Mouse (Mus musculus) frontal cortex, adult 2 months (tissue): ENCODE measurements around the gene Myo1d. TPM values are rescaled to one million over a fixed set of nuclear protein-coding genes. Genes with fewer than 3 reads are reported as not detected.

ENCODE experiments used
- DNase-seq, 2 experiments: peaks; one replicate each; pipeline ENCODE4 v3.0.0; 2022; ENCODE audit warnings: low spot score in 1 of 2; ENCODE audit errors: extremely low spot score in 1 of 2
- polyA plus RNA-seq: library from polyadenylated mRNA; depleted of rRNA; stranded (reverse); fragments of >200 nt; gene quantifications from 2 replicates; pipeline ENCODE4 v1.2.3, GENCODE M21; 2012

Myo1d gene
- polyA plus RNA-seq, 1 experiment = 6.2 TPM

DNA sequence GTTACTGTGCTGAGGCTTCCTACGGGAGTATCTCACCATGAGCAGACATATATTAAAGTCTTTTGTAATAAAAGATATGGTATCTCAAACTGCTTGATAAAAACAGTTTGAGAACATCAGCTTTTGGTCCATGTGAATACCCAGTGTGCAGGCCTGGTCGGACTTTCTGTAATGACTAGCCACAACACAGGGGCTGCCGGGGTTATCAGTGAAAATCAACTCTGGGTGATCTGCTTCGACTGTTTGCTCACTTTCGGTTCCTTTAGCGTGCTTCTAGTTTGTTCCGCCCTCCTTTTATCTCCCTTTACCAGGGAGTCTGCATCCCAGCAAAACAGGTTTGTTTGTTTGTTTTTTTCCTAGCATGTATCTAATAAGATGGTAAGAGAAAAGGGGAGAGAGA is 3.6 kb upstream of the Myo1d start:
- no peak for DNase-seq

GRCm38 (mm10) chr11:80781535-80781934 is 1.7 kb upstream of the Myo1d start:
- DNase-seq = no peak

DNA sequence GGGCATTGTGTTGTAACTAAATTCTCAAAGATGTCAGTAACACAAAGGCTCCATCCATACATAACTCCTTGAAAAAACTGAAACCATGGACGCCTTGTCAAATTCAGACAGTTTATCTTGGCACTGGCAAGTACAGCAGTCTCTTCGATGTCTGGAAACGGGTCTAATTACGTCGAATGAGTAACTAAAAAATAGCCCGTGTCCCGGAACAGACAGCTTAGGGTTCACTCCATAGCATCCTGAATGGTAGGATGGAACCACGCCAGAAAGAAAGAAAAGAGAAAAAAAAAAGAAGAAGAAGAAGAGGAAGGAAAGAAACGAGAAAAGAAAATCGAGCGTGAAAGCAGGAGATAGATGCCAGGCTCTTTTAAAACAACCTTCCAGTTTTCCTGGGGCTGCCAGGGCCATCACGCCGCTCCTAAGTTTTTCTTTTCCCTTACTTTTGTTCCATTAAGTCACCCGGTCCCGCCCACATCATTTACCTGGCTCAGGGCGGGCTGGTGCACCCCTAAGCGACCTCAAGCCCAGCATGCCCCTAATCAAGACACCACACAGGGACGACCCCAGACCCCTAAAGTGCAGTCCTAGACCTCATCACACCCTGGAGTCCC is 804 bp downstream of the Myo1d start:
- DNase-seq = peak in 1 of 2 experiments; percentile 4

DNA sequence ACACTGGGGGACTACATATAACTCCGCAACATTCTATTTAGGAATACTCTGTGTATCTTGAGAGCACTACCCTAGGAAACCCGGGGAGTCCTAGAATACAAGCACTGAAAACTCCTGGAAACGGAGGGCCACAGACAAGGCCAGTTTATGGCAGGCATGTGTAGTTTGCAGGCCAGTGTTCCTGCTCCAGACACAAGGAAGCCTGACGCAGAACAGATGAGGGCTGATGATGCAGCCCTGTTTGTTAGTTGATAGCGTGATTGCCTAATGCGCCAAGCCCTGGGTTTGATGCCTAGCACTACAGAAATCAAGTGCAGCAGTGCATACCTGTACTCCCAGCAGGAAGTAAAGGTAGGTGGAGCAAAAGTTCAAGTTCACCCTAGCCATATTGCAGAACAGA is 1.7 kb downstream of the Myo1d start:
- DNase-seq = no peak

DNA sequence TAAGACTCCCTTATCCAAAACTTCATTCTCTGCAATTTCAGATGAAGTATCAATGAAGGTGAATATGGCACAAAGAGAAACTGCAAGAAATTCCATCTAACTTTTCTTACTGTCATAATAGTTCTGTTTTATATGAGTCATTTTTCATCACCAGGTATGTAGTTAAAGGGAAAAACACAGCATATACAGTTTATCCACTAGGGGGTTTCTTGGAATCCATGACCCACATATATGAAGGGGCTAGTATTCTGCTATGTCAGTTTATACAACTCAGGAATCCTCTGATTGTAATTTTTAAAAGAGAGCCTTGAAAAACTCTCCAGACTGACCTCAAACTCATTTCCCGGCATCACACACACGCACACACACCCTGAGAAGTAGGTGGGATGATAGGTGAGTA is 2.1 kb downstream of the Myo1d start:
- DNase-seq = no peak

GRCm38 (mm10) chr11:80775535-80775934 is 4.3 kb downstream of the Myo1d start:
- no peak for DNase-seq

DNA sequence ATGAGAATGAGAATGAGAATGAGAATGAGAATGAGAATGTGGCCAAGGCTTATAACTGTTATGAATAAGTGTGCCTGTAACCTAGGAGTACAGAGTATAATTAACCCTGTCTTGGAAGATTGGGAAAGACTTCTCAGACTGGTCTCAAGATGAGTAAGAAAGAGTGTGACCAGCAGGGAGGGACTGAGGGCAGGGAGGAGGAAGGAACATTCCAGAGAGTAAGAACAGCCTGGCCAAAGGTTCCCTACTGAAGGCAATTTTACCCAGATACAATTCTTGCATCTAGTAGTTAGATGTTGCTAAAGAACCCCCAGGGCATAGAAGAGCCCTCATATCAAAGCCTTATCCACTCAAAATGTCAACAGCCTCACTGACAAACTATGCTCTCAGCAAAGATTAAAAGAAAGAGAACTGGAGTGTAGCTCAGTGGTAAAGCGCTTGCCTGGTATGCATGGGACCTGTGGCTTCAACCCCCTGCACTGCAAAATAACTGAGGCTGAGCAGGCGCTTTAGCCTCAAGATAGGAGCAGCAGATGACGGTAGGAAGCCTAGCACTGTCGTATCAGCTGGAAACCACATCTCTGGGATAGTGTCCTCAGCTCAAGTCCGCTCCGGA is 7.1 kb downstream of the Myo1d start:
- DNase-seq = no peak

DNA sequence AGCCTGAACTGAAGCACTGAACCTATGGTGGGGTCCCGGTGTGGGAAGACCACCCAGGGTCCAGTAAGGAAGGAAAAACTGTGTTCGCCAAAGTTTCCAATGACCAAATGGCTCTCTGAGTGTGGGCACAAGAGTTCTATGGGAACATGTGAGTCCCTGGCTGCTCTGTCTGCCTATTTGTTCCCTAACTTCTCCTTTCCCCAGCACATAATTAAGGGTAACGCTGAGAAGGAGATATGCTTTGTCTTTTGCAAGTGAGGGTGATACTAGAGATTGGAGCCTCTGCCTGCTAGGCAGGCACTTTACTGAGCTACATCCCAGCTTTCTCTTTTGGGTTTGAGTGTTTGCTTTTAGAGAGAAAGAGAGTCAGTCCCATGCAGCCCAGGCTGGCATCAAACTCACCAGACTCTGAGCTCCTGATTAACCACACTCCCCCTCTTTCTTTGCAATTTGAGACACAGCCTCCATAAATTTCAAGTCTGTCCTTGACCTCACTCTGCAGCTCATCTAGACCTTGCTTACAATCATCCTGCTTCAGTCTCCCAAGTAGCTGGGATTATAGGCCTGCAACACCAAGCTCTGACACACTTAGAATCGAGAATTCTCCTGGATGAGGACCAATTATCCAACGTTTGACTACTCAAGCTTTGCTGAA is 8.1 kb downstream of the Myo1d start:
- DNase-seq = no peak

- DNase-seq = no peak
Observed at GRCm38 (mm10) chr11:80771186-80771585, 8.6 kb downstream of the Myo1d start.

DNA sequence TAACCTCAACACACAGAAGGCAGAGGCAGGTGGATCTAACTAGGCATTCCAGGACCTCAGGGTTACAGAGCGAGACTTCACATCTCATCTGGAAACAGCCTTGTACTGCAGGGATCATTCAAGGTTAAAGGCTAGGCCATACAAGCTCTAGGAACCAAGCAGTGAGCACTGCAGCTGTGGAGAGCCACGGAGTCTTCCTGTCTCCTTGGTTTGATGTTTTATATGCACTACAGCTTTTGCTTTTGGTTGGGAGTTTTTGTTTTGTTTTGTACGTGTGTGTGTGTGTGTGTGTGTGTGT is 12.6 kb downstream of the Myo1d start:
- no peak for DNase-seq

DNA sequence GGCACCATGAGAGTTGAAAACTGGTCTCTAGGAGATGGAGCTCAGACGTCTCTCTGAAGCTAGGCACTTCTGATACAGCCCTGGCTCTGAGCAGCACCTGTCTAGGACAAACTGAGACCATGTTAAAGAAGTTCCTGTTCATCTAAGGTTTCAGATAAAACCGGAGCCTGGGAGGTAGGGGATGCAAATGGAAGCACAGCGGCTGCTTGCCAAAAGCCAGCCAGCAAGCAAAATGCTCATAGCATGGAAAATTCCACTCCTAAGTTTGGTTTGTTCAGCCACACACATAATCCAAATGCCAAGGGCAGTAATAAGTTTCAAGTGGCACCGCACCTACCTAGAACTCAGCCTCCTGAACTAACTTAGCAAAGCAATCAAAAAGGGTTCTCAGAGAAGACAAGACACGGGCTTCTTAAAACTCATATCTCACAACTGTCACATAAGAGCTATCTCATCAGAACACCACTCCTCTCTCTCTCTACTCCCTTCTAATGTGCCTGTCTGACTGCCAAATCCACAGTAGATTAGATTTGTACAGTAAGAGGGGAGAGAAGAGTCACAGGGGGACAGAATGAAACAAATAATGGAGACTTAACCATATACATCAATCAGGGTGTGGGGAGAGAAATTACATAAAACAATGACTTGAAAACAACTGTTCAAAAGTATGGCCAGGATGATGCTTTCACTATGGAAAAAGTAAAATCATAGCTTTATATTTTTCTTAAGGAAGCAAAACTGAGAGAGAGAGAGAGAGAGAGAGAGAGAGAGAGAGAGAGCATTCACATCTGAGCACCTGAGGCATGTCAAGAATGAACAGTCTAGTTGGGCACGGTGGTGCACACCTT is 13.1 kb downstream of the Myo1d start:
- DNase-seq = no peak

- no peak for DNase-seq
Observed at GRCm38 (mm10) chr11:80766068-80766467, 13.8 kb downstream of the Myo1d start.

DNA sequence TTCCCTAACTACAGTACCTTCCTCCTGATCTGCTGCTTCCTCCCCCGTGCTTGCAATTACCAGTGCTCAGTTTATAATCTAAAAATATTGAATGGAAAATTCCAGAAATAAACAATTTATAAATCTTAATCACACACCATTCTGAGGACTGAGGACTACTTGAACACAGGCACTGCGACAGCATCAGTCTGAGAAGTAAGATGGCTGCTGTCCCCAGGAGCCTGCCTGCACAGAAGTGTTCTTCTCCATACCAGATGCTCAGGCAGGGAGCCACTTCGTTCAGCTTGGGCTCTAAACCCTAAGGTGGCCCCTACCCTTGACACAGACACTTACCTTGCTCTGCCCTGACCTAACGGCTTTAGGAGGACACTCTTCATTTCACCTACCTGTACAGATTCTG is 17.8 kb downstream of the Myo1d start:
- no peak for DNase-seq

- DNase-seq = no peak
Observed at GRCm38 (mm10) chr11:80761285-80761974, 18.4 kb downstream of the Myo1d start.

DNA sequence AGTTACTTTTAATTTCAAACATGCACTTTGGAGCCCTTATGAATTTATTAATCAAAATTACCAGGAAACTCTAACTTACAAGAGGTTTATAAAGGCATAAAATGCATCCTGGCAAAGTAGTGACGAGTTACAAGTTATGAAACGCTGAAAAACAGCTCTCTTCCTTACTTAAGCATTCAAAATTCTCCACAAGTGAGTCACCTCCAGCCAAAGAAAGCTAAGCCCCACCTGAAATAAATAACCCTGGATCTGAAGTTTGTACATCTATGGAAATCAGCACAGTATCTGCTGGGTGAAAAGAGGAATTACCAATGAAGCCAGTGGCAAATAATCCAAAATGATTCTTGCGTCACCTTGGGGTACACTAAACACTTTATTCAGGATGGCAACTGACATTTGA is 20.8 kb downstream of the Myo1d start:
- no peak for DNase-seq

DNA sequence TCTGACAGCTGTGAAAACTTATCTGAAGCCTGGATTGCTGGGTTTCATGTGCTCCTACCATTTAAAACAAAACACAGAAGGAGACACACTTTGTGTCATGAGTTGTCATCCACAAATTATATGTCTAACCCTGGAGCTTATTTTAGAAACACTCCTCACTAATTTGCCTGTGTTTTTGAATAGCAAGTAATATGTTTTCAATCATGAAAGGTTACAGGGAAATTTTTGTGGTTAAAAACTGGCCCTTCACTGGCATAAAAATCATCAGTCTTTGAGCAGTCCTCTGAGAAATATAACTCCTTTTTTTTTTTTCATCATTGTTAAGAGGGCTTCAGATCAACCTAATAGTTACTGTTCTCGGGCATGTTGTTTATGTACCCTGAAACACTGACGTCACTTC is 25.6 kb downstream of the Myo1d start:
- no peak for DNase-seq

DNA sequence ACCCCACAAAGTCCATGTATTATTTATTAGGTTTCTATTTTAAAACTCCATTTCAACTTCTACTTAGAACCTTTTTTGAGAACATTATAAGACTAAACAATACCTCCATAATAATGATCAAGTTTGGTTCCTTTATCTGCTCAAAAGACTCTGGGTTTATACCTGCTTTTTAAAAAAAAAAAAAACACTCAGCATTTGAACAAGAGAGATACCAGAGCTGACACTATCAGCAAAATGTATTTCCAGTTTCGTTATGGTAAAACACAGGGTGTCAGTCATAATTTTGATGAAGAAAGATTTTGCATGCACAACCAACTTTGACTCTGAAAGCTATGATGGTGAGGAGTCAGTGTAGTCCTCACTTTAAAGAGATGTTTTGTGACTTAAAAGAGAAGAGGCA is 28.7 kb downstream of the Myo1d start:
- no peak for DNase-seq

- DNase-seq = peak; percentile 4 to 28
Observed at GRCm38 (mm10) chr11:80749187-80749586, 30.6 kb downstream of the Myo1d start.

DNA sequence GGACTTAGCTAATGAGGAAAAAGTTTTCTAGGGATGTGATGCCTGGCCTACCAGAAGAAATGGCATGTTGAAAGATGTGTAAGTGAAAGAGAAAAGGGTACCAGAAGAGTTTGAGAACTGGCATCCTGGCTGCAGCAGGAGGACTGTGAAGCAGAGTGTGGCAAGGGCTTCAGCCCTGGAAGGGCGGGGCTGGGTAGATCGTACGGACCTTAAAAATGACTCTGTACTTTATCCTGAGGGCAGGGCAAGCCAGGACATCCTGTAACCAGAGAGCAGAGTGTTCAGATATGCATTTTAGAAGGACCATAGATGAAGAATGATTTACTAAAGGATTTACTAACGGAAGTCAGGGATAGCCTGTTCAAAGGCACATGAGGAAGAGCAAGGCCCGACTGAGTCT is 34.4 kb downstream of the Myo1d start:
- no peak for DNase-seq

DNA sequence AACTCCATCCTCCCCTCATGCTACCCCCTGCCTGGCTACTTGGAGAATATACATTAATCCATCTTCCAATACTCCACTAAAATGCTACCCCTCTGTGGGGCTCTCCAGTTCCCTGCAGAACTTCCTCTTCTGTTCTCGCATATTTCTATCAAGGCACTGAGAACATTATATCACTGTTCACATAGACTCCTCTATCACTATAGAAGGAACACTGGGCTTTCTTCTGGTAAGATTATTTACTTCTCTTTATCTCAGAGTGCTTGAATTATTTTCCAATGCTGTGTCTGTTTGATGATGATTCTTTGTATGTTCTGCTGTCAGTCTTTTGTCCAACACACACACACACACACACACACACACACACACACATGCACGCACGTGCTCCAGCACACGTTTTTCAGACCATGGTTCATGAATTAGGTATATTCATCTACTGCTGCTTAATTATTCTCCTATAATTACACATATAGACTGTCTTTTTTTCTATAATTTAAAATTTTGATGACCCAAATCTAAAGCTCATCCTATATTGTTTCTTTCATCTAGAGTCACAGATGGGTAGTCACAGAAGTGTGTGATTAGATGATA is 35.9 kb downstream of the Myo1d start:
- no peak for DNase-seq

DNA sequence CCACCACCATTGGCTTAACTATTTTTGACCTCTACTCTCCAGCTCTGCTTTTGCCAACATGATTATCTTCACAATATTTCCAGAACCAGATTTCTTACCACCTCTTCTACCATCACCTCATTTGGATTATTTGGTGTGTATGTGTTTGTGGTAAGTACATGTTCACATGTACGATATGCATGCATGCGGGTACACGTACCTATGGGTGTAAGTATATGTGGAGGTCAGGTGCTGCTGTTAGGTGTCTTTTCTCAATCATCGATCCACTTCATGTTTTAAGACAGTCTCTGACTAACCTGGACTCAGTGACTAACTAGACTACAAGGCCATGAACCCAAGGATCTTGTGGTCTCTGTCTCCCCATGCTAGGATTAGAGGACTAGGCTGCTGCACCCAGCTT is 37.4 kb downstream of the Myo1d start:
- no peak for DNase-seq
